Comparison of ENCODE assay signal across 8 mouse cellular contexts in the genomic region with DNA sequence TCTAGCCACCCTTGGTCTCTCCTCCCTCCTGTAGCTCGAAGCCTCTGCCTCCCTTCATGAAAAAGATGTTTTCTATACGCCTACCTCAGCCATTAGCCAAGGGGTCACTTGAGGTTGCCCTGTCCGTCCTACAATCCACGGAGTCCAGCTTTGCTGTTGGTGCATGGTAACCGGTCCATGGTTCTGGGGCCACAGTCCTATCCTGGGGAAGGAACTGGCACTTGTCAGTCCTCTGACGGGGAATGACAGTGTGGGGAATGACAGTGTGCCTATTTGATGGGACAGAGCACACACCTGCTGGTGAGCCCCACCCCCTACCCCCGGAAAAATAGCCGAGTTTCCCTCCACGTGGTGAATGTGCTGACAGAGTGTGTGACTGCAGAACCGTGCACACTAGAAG.
DNase-seq lines count a peak whose midpoint lies in the region; ATAC-seq and TF ChIP-seq lines count a peak whose summit lies in the region.
"Had no signal": no experiment of that assay in that cellular context is flagged by ENCODE, and none has a peak within 500 bp of the region (broad histone marks: within the 10 kb centered on the region; RNA-seq: fewer than 3 reads in every experiment).

No protein-coding gene starts in this region.

- peak overlapping the region; percentile 56 for H3K4me2 ChIP-seq in heart, embryonic 15.5 days
- H3K4me2 ChIP-seq in limb, embryonic 15.5 days: 0 out of 2 replicates have a peak overlapping the region, but pooled peaks have one; percentile 7

- H3K36me3 ChIP-seq in heart, embryonic 15.5 days: no peaks in the 10 kb centered on the region
- H3K36me3 ChIP-seq in thymus, adult 2 months (ENCODE audit: control insufficient read depth, insufficient read depth, low read length): no peaks in the 10 kb centered on the region
- no peaks in the 10 kb centered on the region for H3K36me3 ChIP-seq in limb, embryonic 15.5 days

- H3K4me1 ChIP-seq in heart, embryonic 15.5 days (replicated peaks): peaks cover 28% of the 10 kb centered on the region
- H3K4me1 ChIP-seq in thymus, adult 2 months (replicated peaks; ENCODE audit: control insufficient read depth, insufficient read depth, low read length): peaks cover 17% of the 10 kb centered on the region
- peaks cover 17% of the 10 kb centered on the region for H3K4me1 ChIP-seq in limb, embryonic 15.5 days

- peak overlapping the region; percentile 83 for H3K27ac ChIP-seq in heart, embryonic 15.5 days
- H3K27ac ChIP-seq in thymus, adult 2 months (ENCODE audit: control insufficient read depth, insufficient read depth, low read length): no peak overlapping the region
- H3K27ac ChIP-seq in limb, embryonic 15.5 days: no peak overlapping the region

- DNase-seq in heart, adult 8-10 months (ENCODE audit: low spot score): no peak
- DNase-seq in thymus, adult 2 months: peak; percentile 16
- no peak for DNase-seq in thymus, adult 18-20 months
- no peak for DNase-seq in cerebellum, adult 9-11 months
- no peak for DNase-seq in gastrocnemius, postnatal 14 days

- no peak for TF ChIP-seq CTCF in thymus, adult 2 months (IDR thresholded peaks at IDR 0.05; ENCODE audit: borderline replicate concordance, control insufficient read depth, extremely low read depth, insufficient read depth, low read length, poor library complexity)

- H3K9ac ChIP-seq in heart, embryonic 15.5 days: peak overlapping the region; percentile 12; the same call in 1 of the 2 replicates
- no peak overlapping the region for H3K9ac ChIP-seq in limb, embryonic 15.5 days

- 12% methylated on average over 10 of the region's 10 CpGs for WGBS in heart, embryonic 15.5 days
- 47% methylated on average over 10 of the region's 10 CpGs for WGBS in thymus, adult 2 months
- 20% methylated on average over 10 of the region's 10 CpGs for whole genome bisulfite sequencing in limb, embryonic 15.5 days

- TF ChIP-seq POLR2A in thymus, adult 2 months (IDR thresholded peaks at IDR 0.05; ENCODE audit: control insufficient read depth, extremely low read depth, insufficient read depth, low read length, poor library complexity): no peak

- peak; percentile 48; the same call in 1 of the 2 replicates for ATAC-seq in heart, embryonic 15.5 days (replicated peaks; ENCODE audit: insufficient number of reproducible peaks, insufficient read depth, low FRiP score, low read depth)
- no peak for ATAC-seq in limb, embryonic 15.5 days (ENCODE audit: insufficient number of reproducible peaks, low FRiP score, low TSS enrichment, low read depth)
- ATAC-seq: activated CD4-positive, CD25-positive, alpha-beta regulatory T cell, adult 4 months had no signal

- peak overlapping the region; percentile 22 for H3K4me3 ChIP-seq in heart, embryonic 15.5 days
- no peak overlapping the region for H3K4me3 ChIP-seq in thymus, adult 2 months (ENCODE audit: control insufficient read depth, insufficient read depth, low read length)
- H3K4me3 ChIP-seq in limb, embryonic 15.5 days: no peak overlapping the region

- no peaks in the 10 kb centered on the region; the same call in 1 of the 2 replicates for H3K27me3 ChIP-seq in heart, embryonic 15.5 days
- H3K27me3 ChIP-seq in thymus, adult 2 months (ENCODE audit: control insufficient read depth, insufficient read depth, low read length): no peaks in the 10 kb centered on the region
- H3K27me3 ChIP-seq in limb, embryonic 15.5 days: peaks cover 12% of the 10 kb centered on the region

- intact Hi-C loops in gastrocnemius, postnatal 14 days (cut with DNase I; ENCODE audit: low total_unique reads): loop anchor here (5.0 kb wide), 1 partner anchor 528 kb away; no protein-coding TSS in a partner anchor

- no peaks in the 10 kb centered on the region for H3K9me3 ChIP-seq in heart, embryonic 15.5 days (replicated peaks)
- no peaks in the 10 kb centered on the region for H3K9me3 ChIP-seq in limb, embryonic 15.5 days
